Mouse (Mus musculus): Measurements from ENCODE around the gene Cers1.

Cers1 gene

DNA sequence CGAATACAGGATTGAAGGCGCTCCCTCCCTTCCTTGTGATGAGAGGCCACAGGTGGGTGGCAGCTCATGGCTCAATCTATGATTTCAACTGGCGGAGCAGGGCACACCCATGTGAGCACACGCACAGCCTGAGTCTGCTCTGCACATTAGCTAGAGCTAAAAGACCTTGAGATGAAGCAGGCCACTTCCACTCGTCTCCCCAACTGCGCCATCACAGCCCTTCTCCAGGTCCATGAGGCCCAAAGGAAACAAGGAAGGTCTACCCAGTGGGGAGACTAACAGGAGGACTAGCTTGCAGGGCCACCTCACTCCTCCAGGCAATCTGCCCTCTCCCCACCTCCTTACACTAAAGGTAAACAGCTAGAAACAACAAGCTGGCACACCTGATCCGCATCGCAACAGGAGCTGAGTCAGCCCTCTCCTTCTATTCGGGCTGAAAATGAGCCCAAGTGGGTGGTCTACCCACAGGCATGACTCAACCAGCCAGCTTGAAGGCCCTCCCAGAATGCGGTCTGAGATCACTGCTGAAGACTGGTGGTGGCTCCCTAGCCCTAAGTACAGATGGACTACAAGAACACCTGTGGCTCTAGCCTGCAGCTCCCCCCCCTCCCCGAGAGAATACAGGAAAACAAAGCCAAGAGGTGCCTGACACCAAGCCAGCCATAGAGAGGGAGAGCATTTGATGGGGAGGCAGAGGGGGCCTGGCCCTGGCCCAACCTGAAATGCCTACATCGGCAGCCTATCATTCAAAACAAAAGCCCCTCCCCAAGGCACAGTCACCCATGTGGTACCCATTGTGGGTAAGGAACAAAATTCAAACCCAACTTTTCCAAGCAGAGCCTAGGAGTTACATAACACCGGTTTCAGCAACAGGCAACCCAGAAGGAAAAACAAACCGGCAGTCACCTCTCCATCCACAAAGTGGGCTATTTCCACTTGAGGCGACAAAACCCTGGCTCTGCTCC lies 35.7 kb downstream of the Cers1 start:
- intact Hi-C loops (cut with DNase I) = no loop called here

DNA sequence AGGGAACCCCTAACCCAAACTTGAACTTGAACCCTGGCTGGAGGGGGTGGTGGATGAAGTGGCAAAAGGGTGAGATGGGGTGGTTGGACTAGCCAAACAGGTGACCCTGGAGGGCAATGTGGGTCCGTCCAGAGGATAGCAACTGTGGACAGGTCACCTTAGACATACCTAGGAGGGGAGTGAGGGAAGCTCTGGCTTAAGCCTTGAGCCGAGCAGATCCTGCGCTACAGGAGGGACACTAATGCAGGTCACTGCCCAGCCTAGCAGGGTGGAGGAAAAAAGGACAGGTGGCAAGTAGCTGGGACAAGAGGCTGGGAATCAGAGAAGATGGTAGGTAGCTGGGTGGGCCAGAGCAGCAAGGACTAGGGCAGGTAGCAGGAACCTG lies 36.4 kb downstream of the Cers1 start:
- intact Hi-C loops (cut with DNase I) = no loop called here

DNA sequence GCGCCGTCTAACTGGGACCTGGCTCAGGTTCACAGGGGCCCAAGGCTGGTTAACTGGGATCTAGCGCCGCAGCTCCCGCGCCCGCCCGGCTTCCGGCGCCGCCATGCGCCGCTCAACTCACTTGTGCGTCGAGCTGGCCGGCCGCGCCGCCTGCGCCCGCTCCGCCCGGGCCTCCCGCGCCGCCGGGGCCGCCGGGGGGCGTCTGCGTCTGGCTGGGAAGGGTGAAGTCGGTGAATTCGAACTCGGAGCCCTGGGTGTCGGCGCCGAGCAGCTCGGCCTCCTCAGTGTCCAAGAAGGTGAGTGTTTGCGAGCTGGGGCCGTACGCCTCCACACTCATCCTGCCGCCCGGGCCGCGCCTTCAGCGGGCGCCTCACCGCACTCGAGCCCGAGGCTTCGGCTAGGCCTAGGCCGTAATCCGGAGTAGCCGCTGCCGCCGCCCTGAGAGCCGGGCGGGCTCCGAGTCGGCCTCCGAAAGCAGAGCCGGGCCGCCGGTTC lies 37.1 kb downstream of the Cers1 start:
- intact Hi-C loops (cut with DNase I) = no loop called here

DNA sequence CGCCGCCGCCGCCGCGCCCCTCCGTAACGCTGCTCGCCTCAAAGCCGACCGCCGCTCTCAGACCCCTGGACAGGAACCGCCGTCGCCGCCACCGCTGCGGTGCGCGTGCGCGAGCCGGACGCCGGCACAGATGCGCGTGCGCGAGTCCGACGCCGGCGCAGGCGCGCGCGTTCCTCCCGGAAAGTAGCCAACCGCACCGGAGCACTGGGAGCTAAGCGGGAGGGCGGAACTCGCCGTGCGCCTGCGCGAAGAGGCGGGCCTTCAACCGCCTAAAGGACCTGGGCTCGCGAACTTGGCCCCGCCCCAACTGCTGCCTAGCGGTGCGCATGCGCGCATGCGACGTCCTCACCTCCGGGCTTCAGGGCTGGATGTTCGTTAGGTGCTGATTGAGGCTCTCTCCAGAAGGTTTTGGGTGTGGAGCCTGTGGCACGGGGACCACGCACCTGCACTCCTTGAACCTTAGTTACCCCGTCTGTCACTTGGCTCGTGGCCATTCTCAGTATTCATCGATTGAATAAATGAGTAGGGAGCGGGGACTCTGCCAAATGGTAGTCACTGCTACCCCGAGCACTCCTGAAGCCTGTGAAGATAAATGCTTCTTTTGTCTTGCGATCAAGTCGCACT lies 37.7 kb downstream of the Cers1 start, which contains the start of gene Upf1:
Gene Upf1 (minus strand): TSS at position 85 of the 624 bp plus-strand sequence.
- intact Hi-C loops (cut with DNase I) = no loop called here

DNA sequence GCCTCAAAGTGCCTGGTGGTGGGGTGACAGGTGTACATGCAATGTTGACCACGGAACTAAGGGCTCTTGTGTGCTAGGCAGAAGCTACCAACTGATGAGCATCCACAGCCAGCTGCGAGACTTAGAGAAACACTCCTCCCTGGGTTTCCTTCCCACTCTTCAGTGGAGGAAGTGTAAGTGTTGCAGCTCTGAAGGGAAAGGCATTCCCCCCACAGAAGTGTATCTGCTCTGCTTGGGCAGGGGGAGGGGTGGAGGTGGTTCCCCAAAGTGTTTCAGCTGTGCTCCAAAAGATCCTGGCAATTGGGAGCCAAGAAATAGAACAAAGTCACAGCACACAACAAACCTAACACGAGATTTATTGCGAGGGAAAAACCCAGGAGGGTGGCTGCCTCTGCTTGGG lies 38.4 kb downstream of the Cers1 start:
- intact Hi-C loops (cut with DNase I) = no loop called here

DNA sequence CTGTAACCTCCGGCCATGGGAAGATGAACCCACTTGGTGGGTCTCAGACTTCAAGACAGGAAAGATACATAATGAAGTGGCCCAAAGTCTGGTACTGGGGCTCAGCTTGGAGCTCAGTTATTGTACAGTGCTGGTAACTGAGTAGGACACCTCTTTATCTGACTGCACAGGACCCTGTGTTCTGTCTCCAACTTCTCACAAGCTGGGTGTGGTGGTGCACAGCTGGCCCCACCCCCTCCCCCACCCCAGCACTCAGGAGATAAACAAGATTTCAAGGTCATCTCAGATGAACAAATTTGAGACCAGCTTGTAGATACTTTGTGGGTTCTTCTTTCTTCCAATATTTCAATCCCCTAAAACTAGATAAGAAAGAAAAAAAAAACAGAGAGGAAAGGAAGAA lies 40.5 kb downstream of the Cers1 start:
- intact Hi-C loops (cut with DNase I) = no loop called here

DNA sequence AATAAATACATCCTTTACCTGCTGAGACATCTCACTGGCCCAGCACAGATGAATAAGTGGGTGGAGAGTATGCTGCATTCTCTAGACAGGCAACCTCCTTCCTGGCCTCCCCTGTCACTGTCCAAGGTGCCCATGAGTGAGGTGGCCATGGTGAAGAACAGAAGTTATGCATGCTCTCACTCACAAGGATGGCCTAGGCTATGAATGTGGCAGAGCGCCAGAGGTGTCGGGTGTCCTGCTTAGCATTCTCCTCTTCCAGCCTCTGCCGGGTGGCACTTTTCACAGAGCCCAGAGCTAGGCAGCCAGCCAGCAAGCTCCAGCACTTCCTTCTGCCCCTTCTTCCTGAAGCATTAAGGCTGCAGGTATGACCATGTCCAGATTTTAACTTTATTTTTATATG lies 43.8 kb downstream of the Cers1 start:
- intact Hi-C loops (cut with DNase I) = no loop called here

DNA sequence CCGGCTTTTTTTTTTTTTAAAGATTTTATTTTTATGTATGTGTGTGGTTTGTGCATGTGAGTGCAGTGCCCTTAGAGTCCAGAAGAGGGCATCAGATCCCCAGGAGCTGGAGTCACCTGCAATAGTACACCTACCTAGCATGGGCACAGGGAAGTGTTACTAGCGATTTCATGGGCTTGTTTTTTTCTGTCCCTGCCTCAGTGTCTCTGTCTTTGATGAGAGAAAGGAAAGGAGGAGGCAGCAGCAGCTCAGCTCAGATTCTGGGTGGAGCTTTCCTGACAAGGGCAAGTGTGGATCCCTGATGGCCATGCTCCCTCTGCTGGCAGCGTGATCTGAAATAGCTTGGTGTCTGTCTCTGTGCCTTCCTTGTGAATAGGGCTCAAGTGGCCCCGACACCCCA lies 45.2 kb downstream of the Cers1 start:
- intact Hi-C loops (cut with DNase I) = no loop called here

DNA sequence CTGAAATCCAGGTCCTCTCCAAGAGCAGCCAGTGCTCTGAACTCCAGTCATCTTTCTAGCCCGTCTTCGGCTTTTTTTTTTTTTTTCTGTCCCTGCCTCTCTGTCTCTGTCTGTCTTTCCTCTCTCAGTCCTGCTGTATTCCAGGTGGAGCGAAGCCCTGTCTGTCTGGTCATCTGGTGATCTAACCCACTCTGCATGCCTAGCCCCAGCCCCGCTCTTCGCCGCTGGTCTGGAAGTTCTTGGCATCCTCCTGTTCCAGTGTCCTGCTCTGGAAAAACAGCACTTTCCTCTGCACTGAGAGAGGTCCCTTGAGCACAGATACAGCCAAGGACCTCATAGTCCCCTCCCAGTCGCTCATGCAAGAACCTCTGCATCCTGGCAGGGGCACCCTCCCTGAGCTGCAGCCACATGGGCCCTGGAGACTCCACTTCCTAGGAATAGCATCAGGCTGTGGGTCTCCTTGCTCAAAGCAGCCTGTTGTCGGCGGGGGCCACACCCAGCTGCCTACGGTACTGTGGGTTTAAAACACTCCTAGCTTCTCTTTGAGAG lies 46.0 kb downstream of the Cers1 start:
- intact Hi-C loops (cut with DNase I) = no loop called here

DNA sequence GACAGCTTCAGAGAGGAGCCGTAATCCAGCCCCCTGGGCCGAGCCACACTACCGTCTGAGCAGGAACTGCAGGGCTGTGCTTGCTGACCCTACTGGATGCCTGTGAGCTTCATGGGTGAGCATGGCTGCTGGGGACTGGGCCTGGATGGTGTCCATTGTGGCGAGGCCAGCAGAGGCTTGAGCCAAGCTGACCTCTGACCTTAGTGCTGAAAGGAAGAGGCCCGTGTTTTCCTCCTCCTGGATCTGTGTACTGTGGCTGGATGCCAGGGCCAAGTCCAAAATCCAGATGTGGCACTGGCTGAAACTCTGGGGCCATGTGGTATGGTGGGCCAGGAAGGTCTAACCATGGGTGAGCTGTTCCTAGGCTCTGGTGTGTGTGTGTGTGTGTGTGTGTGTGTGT lies 48.5 kb downstream of the Cers1 start:
- intact Hi-C loops (cut with DNase I) = no loop called here

DNA sequence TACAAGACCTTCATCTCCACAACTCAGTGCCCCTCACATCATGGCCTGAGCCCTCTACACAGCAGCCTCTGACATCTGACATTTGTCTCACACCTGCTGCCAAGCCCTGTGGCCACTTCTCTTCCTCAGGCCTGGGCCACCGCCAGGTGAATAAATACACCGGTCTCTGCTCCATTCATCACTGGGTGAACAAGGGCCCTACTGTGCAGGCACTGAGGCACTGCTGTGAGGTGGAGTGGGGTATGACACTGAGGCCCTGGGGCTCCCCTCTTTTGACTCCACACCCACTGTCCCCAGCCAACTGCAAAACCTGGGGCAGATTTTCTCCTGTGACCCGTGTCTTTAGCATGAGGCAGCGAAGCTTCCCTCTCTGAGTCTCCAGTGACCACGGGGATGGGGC lies 51.0 kb downstream of the Cers1 start:
- intact Hi-C loops (cut with DNase I) = no loop called here

DNA sequence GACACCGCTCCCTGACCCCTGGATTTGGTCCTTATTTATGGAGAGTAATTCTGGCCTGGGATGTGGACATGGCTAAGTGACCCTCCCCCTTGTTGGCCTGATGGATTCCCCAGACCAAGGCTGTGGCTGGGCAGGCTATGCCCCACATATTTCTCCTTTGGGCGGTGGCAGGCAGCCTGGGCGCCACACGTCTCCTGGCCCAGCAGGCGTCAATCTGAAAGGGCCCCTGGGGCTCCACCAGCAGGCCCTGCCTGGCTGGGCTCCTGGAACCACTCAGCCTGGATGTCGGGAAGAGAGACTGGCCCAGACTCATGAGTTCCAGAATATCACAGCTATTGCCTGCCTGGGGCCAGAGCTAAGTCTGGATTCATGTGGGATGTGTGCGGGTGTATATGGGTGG lies 54.9 kb downstream of the Cers1 start:
- intact Hi-C loops (cut with DNase I) = no loop called here

DNA sequence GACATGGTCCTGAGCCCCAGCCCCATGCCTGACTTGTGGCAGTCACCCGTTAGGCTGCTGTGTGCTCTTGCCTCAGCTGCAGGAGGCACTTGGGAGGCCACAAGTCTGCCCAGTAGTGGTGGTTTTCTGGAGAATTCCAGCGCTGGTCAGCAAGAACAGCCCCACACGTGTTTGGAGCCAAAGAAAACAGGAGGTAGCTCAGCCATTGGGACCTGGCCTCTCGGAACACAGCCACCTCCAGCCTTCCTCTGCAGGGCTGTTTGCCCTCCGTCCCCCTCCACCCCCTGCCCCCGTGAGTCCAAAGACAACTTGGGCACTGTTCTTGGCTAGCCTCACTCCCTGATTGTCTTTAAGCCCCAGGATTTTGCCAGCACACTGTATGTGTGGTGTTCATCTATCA lies 56.4 kb downstream of the Cers1 start:
- intact Hi-C loops (cut with DNase I) = no loop called here

DNA sequence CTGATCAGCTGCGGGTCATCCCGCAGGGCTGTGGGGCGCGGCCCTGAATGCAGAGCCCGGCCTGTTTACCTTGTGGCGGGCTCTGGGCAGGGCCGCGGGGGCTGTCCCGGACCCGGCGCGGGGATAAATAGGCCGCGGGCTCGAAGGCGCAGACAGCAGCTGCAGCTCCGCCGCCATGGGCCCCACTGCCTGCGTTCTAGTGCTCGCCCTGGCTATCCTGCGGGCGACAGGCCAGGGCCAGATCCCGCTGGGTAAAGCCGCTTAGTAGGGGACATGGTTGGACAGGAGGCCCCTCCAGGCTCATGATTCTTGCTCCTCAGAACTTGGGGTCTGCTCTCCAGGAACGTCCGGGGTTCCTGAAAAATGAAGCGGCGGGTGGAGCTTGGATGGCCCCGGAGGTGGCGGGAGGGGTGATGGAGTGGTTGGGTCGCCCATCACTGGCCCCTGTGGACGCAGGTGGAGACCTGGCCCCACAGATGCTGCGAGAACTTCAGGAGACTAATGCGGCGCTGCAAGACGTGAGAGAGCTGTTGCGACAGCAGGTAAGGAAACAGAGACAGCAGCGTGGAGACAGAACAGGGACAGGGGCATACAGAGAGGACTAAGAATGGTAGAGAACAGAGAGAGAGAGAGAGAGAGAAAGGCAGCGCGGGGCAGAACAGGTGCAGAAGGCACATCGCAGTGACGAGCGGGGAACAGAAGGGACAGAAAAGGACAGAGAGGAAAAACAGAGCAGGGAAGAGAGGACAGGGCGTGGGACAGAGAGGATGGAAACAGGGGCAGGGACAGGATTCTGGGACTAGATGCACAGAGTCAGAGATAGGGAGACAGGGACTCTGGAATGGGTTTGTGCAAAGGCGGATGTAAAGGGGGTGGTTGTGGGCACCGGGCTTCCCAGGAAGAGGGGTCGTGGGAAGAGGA lies 58.1 kb downstream of the Cers1 start, which contains the start of gene Comp:
Gene Comp (plus strand): TSS at position 162 of the 921 bp plus-strand sequence.
- intact Hi-C loops (cut with DNase I) = no loop called here

DNA sequence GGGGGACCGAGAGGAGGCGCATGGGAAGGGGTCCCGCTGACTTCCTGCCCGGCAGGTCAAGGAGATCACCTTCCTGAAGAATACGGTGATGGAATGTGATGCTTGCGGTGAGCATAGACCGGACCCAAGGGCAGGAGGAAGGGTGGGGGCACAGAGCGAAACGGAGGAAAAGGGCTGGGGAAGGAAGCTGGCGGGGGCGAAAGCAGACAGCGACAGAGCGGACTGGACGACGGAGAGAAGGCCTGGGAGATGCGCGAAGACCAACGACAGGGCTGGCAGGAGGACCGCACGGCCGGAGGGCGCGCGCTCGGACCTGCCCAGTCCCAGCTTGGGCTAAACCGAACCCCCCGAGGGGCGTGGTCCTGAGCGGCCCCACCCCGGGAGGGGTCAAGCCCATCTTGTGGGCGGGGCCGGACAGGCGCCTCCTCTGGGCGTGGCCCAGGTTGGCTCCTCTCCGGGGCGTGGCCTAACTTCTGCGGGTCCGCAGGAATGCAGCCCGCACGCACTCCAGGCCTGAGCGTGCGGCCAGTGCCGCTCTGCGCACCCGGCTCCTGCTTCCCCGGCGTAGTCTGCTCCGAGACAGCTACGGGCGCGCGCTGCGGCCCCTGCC lies 58.8 kb downstream of the Cers1 start:
- intact Hi-C loops (cut with DNase I) = no loop called here

DNA sequence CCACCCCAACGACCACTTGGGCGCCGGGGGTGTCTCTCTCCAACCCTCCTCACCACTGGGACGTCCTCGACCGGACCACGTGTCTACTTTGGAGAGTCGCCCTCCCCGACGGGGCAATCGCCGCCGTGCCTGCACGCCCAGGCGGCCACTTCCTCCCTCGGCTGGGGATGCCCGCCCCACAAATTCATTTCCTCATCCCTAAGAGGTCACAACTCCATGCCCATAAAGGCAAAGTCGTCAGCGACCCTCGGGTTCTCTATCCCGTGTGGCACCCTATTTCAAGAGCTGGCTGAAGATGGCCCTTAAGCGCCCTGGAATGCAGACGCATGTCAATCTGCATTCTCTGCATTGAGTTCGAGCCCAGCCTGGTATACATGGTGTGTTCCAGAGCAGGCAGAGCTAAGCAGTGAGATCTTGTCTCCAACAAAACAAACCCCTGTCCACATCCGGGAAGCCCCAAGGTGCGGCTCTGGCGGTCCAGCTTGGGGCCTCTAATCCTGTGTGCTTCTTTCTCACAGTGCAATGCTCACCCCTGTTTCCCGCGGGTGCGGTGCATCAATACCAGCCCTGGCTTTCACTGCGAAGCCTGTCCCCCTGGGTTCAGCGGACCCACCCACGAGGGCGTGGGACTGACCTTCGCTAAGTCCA lies 59.8 kb downstream of the Cers1 start:
- intact Hi-C loops (cut with DNase I) = no loop called here

DNA sequence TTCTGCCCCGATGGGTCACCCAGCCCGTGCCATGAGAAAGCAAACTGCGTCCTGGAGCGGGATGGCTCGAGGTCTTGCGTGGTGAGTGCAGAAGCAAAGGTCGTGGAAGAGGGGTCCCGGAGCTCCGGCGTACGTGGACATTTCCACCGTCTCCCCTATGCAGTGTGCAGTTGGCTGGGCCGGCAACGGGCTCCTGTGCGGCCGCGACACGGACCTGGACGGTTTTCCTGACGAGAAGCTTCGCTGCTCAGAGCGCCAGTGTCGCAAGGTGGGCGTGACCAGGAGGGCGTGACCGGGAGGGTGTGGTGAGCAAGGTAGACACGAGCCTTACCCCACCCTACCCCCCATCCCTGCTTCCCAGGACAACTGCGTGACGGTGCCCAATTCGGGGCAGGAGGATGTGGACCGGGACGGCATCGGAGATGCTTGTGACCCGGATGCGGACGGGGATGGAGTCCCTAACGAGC lies 60.7 kb downstream of the Cers1 start:
- intact Hi-C loops (cut with DNase I) = no loop called here

DNA sequence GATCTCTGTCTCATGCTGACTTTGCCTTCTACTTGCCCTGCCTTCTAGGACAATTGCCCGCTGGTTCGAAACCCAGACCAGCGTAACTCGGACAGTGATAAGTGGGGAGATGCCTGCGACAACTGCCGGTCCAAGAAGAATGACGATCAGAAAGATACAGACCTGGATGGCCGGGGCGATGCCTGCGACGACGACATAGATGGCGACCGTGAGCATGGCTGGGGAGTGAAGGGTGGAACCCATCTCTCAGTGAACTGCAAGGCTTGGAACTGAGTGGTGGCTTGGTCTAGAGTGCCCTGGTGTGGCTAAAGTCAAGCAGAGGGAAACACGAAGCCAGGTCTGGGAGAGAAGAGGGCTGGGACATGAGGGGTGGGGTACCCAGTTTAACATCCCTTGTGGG lies 61.5 kb downstream of the Cers1 start:
- intact Hi-C loops (cut with DNase I) = no loop called here

DNA sequence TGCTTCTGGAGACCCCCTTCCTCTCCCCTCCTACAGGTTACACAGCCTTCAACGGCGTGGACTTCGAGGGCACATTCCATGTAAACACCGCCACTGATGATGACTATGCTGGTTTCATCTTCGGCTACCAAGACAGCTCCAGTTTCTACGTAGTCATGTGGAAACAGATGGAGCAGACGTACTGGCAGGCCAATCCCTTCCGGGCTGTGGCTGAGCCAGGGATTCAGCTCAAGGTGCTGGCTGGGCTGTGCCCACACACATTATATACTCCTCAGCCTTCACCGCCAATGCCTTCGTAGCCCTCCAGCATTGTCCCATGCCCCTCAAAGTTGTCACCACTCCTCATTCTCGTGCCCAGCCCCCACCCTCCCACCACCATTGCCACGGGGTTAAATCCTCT lies 64.5 kb downstream of the Cers1 start:
- intact Hi-C loops (cut with DNase I) = no loop called here
